In the genomic region with DNA sequence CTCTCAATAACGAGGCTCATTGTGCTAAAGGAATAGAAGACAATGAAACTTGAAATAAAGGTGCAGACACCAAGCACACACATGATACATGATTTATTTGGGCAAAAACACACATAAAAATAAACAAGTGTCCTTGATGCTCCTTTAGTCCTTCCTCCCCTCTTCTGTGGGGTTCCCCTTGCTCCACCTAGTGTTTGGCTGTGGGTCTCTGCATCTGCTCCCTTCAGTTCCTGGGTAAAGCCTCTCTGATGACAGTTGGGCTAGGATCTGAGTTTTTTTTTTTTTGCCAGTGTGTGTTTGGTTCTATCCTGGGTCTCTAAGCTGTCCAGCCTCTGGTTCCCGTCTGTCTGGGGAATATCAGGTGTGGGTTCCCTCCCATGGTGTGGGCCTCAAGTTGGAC, we compare ENCODE assay signal across 9 mouse cellular contexts.
DNase-seq lines count a peak whose midpoint lies in the region; ATAC-seq and TF ChIP-seq lines count a peak whose summit lies in the region.
"Had no signal": no experiment of that assay in that cellular context is flagged by ENCODE, and none has a peak within 500 bp of the region (broad histone marks: within the 10 kb centered on the region; RNA-seq: fewer than 3 reads in every experiment).

No protein-coding gene starts in this region.

- no peak for ATAC-seq in kidney, embryonic 14.5 days (ENCODE audit: low FRiP score, low TSS enrichment)
- ATAC-seq: hindbrain, embryonic 16.5 days had no signal

- H3K4me3 ChIP-seq in kidney, adult 2 months (ENCODE audit: insufficient read depth, low read depth, low read length), result no peak overlapping the region
- no peak overlapping the region for H3K4me3 ChIP-seq in kidney, embryonic 14.5 days (ENCODE audit: low read length)
- H3K4me3 ChIP-seq in limb, embryonic 10.5 days, result no peak overlapping the region
- H3K4me3 ChIP-seq: midbrain, embryonic 12.5 days had no signal

- no peak for TF ChIP-seq POLR2A in kidney, adult 2 months (IDR thresholded peaks at IDR 0.05; ENCODE audit: low read depth, low read length)

- H3K4me2 ChIP-seq in kidney, embryonic 14.5 days (replicated peaks; ENCODE audit: low read depth, low read length), result no peak overlapping the region
- H3K4me2 ChIP-seq: midbrain, embryonic 12.5 days had no signal

- H3K4me1 ChIP-seq in kidney, adult 2 months (ENCODE audit: control insufficient read depth, insufficient read depth, low read length), result no peaks in the 10 kb centered on the region
- no peaks in the 10 kb centered on the region for H3K4me1 ChIP-seq in kidney, embryonic 14.5 days (ENCODE audit: control insufficient read depth, insufficient read depth, low read length)
- H3K4me1 ChIP-seq in limb, embryonic 10.5 days, result no peaks in the 10 kb centered on the region
- H3K4me1 ChIP-seq: midbrain, embryonic 12.5 days had no signal

- no peak overlapping the region for H3K27ac ChIP-seq in kidney, adult 2 months (ENCODE audit: insufficient read depth, low read depth, low read length)
- H3K27ac ChIP-seq in kidney, embryonic 14.5 days (ENCODE audit: low read depth, low read length), result no peak overlapping the region
- no peak overlapping the region for H3K27ac ChIP-seq in limb, embryonic 10.5 days
- H3K27ac ChIP-seq: midbrain, embryonic 12.5 days had no signal

- peaks cover 1% of the 10 kb centered on the region; the same call in 1 of the 2 replicates for H3K36me3 ChIP-seq in kidney, adult 2 months (ENCODE audit: control insufficient read depth, insufficient read depth, low read length)
- H3K36me3 ChIP-seq in kidney, embryonic 14.5 days (ENCODE audit: control insufficient read depth, insufficient read depth, low read length), result peaks cover 14% of the 10 kb centered on the region; the same call in 1 of the 2 replicates
- H3K36me3 ChIP-seq in limb, embryonic 10.5 days, result peaks cover 63% of the 10 kb centered on the region

- H3K9me3 ChIP-seq in kidney, embryonic 14.5 days (ENCODE audit: control insufficient read depth, low read length), result no peaks in the 10 kb centered on the region
- no peaks in the 10 kb centered on the region for H3K9me3 ChIP-seq in limb, embryonic 10.5 days (replicated peaks)
- H3K9me3 ChIP-seq: midbrain, embryonic 12.5 days had no signal

- peak; percentile 39 for TF ChIP-seq CTCF in kidney, adult 2 months (conservative IDR thresholded peaks at IDR 0.05; ENCODE audit: insufficient read depth, insufficient read length, low read depth, low read length)

- peak; percentile 20 for DNase-seq in kidney, adult 2 months
- DNase-seq in 416B (ENCODE audit: low read depth), result peak; percentile 24
- peak; percentile 8 for DNase-seq in CD4-positive helper T cell, adult 2 months (ENCODE audit: low read depth, low spot score)
- DNase-seq in induced T-regulatory cell, adult 2 months (ENCODE audit: low read depth), result peak; percentile 16
- no peak for DNase-seq in limb, embryonic 10.5 days (ENCODE audit: low spot score)
- no peak for DNase-seq in urinary bladder, adult 18-20 months (ENCODE audit: low spot score in 2 of 2)

- 85% methylated on average over 2 of the region's 2 CpGs for WGBS in kidney, adult 2 months
- 70% methylated on average over 2 of the region's 2 CpGs for WGBS in kidney, embryonic 14.5 days
- WGBS in limb, embryonic 10.5 days, result 78% methylated on average over 2 of the region's 2 CpGs

- no peaks in the 10 kb centered on the region for H3K27me3 ChIP-seq in kidney, adult 2 months (replicated peaks; ENCODE audit: control insufficient read depth, insufficient read depth, low read length)
- no peaks in the 10 kb centered on the region for H3K27me3 ChIP-seq in kidney, embryonic 14.5 days (ENCODE audit: control insufficient read depth, insufficient read depth, low read length)
- no peaks in the 10 kb centered on the region for H3K27me3 ChIP-seq in limb, embryonic 10.5 days (ENCODE audit: low read depth, poor library complexity, severe bottlenecking)
- H3K27me3 ChIP-seq: midbrain, embryonic 12.5 days had no signal

- no peak overlapping the region for H3K9ac ChIP-seq in kidney, embryonic 14.5 days (ENCODE audit: low read depth, low read length)
- H3K9ac ChIP-seq: midbrain, embryonic 12.5 days had no signal

Comparison
In these comparisons a context has a peak if more than half of its experiments do, and no peak if none do; other contexts are left out.
1. DNase-seq: peak in kidney, adult 2 months (single experiment), 416B (single experiment), CD4-positive helper T cell, adult 2 months (single experiment) and induced T-regulatory cell, adult 2 months (single experiment); none in limb, embryonic 10.5 days (single experiment) and urinary bladder, adult 18-20 months (0 of 2).